Mouse (Mus musculus): ENCODE data around the gene Sult2b1. TPM values are rescaled to one million over a fixed set of nuclear protein-coding genes. Genes with fewer than 3 reads are reported as not detected.

Sult2b1 gene
- total and polyA plus RNA-seq, 3 experiments = 0.17 to 0.29 TPM; not detected in 1

- in situ Hi-C loops (cut with MboI; ENCODE audit: low pct_ligation_motif_present, low pct_unique_long_range_greater_than_20kb, low sequenced_read_pairs) (no loop called here), dilution Hi-C loops (cut with MboI; ENCODE audit: extremely low pct_ligation_motif_present, extremely low pct_unique_long_range_greater_than_20kb, low sequenced_read_pairs) (no loop called here)
- H3K4me2 ChIP-seq (ENCODE audit: insufficient read depth, low read depth, poor library complexity, severe bottlenecking) = peak overlapping the region; percentile 11; the same call in 1 of the 2 replicates
- H3K36me3 ChIP-seq (replicated peaks in 1 of 2; ENCODE audit: control insufficient read depth in 1 of 2, insufficient read depth in 1 of 2, low read length in 1 of 2) = no peaks in the 10 kb centered on the region
- no peak for TF ChIP-seq USF1 (IDR thresholded peaks at IDR 0.05; ENCODE audit: low read depth, low read length)
- no peaks in the 10 kb centered on the region for H3K79me2 ChIP-seq (replicated peaks; ENCODE audit: control insufficient read depth, extremely low read depth, insufficient read depth, poor library complexity, severe bottlenecking)
- peaks cover 5 to 9% of the 10 kb centered on the region in 2 experiments for H3K4me1 ChIP-seq (ENCODE audit: control insufficient read depth in 1 of 2, insufficient read depth in 2 of 2)
- no peak for DNase-seq (ENCODE audit: extremely low read depth)
- H3K9me3 ChIP-seq (replicated peaks; ENCODE audit: low read length) = no peaks in the 10 kb centered on the region
- H3K4me3 ChIP-seq (replicated peaks in 1 of 3; ENCODE audit: low read depth in 2 of 3, low read length in 2 of 3, poor library complexity in 1 of 3) = peak overlapping the region in 1 of 3 experiments; percentile 19
- H3K27ac ChIP-seq (ENCODE audit: insufficient read depth, low read depth) = no peak overlapping the region
- H3K27me3 ChIP-seq (replicated peaks) = peaks cover 13% of the 10 kb centered on the region
- no peak overlapping the region for H3K9ac ChIP-seq (ENCODE audit: insufficient read depth, low read depth)
Observed at GRCm38 (mm10) chr7:45797661-45798510, 13.4 kb upstream of the Sult2b1 start.

DNA sequence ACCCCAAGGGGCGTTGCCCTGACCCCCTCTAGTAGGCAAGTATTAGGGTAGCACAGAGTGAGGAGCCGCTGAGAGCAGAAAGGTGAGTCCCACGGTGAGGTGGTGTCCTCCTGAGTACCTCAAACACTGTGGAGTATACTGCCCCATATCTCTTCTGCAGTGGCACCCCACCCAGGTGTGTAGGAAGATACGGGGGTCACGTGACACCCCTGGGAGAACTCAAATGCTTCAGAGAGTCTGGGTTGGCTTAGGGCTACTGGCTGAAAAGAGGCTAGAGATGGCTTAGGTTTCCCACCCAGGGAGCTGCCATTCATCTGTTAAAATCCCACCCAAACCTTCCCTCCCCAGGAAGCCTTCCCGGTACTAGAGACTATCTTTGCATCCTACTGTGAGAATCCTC is 12.5 kb upstream of the Sult2b1 start:
- dilution Hi-C loops (cut with MboI; ENCODE audit: extremely low pct_ligation_motif_present, extremely low pct_unique_long_range_greater_than_20kb, low sequenced_read_pairs) = no loop called here
- no peak for TF ChIP-seq ZC3H11A (IDR thresholded peaks at IDR 0.05; ENCODE audit: low read depth, low read length)
- TF ChIP-seq RCOR1 (conservative IDR thresholded peaks at IDR 0.05; ENCODE audit: low read depth, low read length) = no peak
- no peak for TF ChIP-seq ZNF384 (IDR thresholded peaks at IDR 0.05; ENCODE audit: low read depth, low read length)
- no peak for TF ChIP-seq UBTF (IDR thresholded peaks at IDR 0.05; ENCODE audit: low read depth, low read length)
- no peak for TF ChIP-seq HCFC1 (IDR thresholded peaks at IDR 0.05; ENCODE audit: low read depth, low read length)
- no peak for TF ChIP-seq ELF1 (IDR thresholded peaks at IDR 0.05; ENCODE audit: low read depth, low read length)
- no peak for TF ChIP-seq ETS1 (conservative IDR thresholded peaks at IDR 0.05; ENCODE audit: low read depth, low read length)
- no peak for TF ChIP-seq TCF12 (IDR thresholded peaks at IDR 0.05; ENCODE audit: low read depth, low read length)
- TF ChIP-seq PAX5 (IDR thresholded peaks at IDR 0.05; ENCODE audit: low read length) = no peak
- TF ChIP-seq USF2 (conservative IDR thresholded peaks at IDR 0.05; ENCODE audit: low read depth, low read length) = no peak
- no peak for TF ChIP-seq CTCF (conservative IDR thresholded peaks at IDR 0.05 in 1 of 2, IDR thresholded peaks at IDR 0.05 in 1 of 2; ENCODE audit: low read depth in 2 of 2, low read length in 2 of 2)
- no peak for TF ChIP-seq NELFE (IDR thresholded peaks at IDR 0.05; ENCODE audit: low read depth, low read length)
- TF ChIP-seq EP300 (IDR thresholded peaks at IDR 0.05; ENCODE audit: low read length) = no peak
- TF ChIP-seq TBP (conservative IDR thresholded peaks at IDR 0.05; ENCODE audit: low read depth, low read length) = no peak
- TF ChIP-seq RAD21 (IDR thresholded peaks at IDR 0.05; ENCODE audit: low read depth, low read length) = no peak
- TF ChIP-seq SIN3A (IDR thresholded peaks at IDR 0.05; ENCODE audit: low read length) = no peak
- no peak for TF ChIP-seq IRF4 (IDR thresholded peaks at IDR 0.05; ENCODE audit: low read depth, low read length)
- TF ChIP-seq ZMIZ1 (IDR thresholded peaks at IDR 0.05; ENCODE audit: low read depth, low read length) = no peak
- TF ChIP-seq JUN (IDR thresholded peaks at IDR 0.05; ENCODE audit: insufficient read depth, low read depth, low read length) = no peak
- no peaks in the 10 kb centered on the region for H3K36me3 ChIP-seq (replicated peaks in 1 of 2; ENCODE audit: control insufficient read depth in 1 of 2, insufficient read depth in 1 of 2, low read length in 1 of 2)
- H3K27ac ChIP-seq (ENCODE audit: insufficient read depth, low read depth) = no peak overlapping the region
- DNase-seq (ENCODE audit: extremely low read depth) = no peak
- H3K9me3 ChIP-seq (replicated peaks; ENCODE audit: low read length) = no peaks in the 10 kb centered on the region
- no peaks in the 10 kb centered on the region for H3K79me2 ChIP-seq (replicated peaks; ENCODE audit: control insufficient read depth, extremely low read depth, insufficient read depth, poor library complexity, severe bottlenecking)
- H3K4me2 ChIP-seq (ENCODE audit: insufficient read depth, low read depth, poor library complexity, severe bottlenecking) = no peak overlapping the region
- H3K9ac ChIP-seq (ENCODE audit: insufficient read depth, low read depth) = no peak overlapping the region
- in situ Hi-C loops (cut with MboI; ENCODE audit: low pct_ligation_motif_present, low pct_unique_long_range_greater_than_20kb, low sequenced_read_pairs) = no loop called here
- H3K4me1 ChIP-seq (ENCODE audit: control insufficient read depth in 1 of 2, insufficient read depth in 2 of 2) = peaks cover 5 to 9% of the 10 kb centered on the region in 2 experiments
- peaks cover 17% of the 10 kb centered on the region for H3K27me3 ChIP-seq (replicated peaks)
- H3K4me3 ChIP-seq (replicated peaks in 1 of 3; ENCODE audit: low read depth in 2 of 3, low read length in 2 of 3, poor library complexity in 1 of 3) = no peak overlapping the region

All from CH12.LX (cell line).